Mouse (Mus musculus): ENCODE measurements around the gene Dlec1. TPM values are rescaled to one million over a fixed set of nuclear protein-coding genes. Genes with fewer than 3 reads are reported as not detected.

Gene Dlec1
- polyA plus RNA-seq (2012; rRNA removed) = 0.34 and 1.0 TPM in 2 replicates

DNA sequence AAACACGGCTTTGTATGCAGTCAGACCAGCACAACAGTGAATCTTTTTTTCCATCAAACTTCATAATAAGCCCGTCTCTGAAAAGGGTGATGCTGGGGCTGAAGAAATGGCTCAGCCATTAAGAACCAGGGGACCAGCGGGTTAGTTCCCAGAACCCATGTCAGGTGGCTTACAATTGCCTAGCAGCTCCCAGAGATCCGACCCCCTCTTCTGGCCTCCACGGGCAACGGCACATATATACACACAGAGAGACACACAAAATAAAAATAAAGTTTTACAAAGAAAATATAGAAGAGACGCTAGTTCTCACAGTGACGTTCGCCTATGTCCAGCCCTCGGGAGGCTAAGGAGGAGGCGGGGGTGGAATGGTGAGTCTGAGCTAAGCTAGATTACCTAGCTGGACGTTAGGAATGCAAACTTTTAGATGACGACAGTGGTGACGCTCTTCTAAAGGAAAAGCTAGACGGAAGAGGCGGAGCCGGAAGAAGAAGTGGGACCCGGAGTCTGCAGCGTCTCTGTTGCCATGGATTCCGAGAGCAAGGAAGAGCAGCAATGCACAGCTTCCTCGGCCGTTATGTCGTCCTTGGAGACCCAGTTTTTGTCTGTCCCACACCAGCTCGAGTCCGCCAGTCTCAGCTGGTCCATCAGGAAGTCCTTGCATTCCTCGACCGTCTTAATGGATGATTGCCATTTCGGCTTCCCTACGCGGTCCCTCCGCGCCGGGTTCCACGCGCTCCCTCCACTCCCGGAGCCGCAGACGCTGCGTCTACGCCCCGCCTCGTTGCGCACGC lies at the start of gene Dlec1:
Dlec1 (plus strand) TSS at position 487 of the 791 bp plus-strand sequence.

DNA sequence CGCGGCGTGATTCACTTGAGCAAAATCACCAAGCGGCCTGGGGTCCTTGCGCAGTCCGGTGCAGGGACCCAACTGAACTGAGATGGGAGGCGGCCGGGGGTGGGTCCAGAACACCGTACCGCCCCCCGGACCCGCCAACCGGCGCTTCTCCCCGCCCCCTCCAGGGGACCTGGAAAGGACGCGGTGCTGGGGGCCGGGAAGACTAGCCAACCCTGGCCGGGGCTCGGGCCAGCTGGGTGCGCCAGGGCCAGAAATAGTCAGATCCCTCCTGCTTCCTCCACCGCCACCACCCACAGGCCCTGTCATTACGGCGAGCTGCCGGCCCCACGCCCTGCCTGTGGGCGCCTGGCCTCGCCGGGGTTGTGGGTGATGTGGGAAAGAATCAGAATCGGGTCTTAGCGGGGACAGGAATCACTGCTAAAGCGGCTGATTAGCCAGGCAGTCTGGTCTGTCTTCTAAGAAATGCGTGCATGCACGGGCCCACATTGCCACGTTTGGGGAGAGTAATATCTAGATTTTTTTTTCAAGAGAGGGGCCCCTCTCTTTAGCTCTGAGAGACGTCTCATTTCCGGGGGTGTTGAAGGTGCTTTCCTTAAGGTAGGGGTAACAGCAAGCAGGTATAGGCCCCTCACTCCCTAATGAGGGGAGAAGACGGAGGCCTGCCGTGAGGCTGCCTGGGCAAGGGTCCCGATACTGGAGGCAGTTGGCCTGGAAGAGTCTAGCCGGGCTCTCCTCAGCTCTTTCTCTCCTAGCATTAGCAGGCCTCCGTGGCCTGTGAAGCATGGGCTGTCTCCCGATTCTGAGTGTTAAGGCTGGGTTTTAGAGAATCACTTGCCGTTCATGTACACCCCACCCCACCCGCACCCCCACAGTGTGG lies 8.6 kb upstream of the Dlec1 start, which contains the start of gene Plcd1:
Plcd1 (minus strand) TSS at position 84 of the 877 bp plus-strand sequence.

GRCm38 (mm10) chr9:119156278-119157201 lies 54.3 kb downstream of the Dlec1 start, which contains the start of gene Acaa1b:
Acaa1b (minus strand) TSS chr9:119157093.

DNA sequence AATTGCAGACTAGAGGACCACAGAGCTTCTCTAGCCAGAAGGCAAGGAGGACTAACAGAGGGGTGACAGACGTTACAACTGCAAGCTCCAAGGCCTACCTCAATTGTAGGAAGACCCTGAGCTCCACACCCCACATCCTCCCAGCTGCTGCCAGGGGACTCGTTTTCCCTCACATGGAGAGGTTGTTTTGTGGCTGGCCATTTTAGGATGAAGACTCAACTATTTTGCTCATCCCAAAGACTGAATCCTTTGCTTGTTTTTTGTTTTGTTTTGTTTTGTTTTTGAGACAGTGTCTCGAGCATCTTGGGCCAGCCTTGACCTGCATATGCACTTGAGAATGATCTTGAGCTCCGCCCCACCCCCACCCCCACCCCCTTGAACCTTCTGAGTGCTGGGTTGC lies 56.6 kb downstream of the Dlec1 start, which contains the start of gene Gm47289:
Gm47289 (plus strand) TSS at position 301 of the 400 bp plus-strand sequence.

Other genes with a start within 250 kb of the Dlec1 start
- gene Ctdspl, start 176.0 kb upstream of the Dlec1 start, polyA plus RNA-seq (2012; rRNA removed) = 36.6 and 38.2 TPM in 2 replicates
- 12.3 and 19.2 TPM in 2 replicates for gene Vill, start 49.7 kb upstream of the Dlec1 start, polyA plus RNA-seq (2012; rRNA removed)
- gene Plcd1, start 9.0 kb upstream of the Dlec1 start, polyA plus RNA-seq (2012; rRNA removed) = 53.1 and 67.2 TPM in 2 replicates
- gene Acaa1b, start 54.6 kb downstream of the Dlec1 start, polyA plus RNA-seq (2012; rRNA removed) = 4.8 and 13.7 TPM in 2 replicates
- not detected in 2 replicates for gene Gm47289, start 56.7 kb downstream of the Dlec1 start, polyA plus RNA-seq (2012; rRNA removed)
- gene Slc22a13, start 106.6 kb downstream of the Dlec1 start, polyA plus RNA-seq (2012; rRNA removed) = 0.13 TPM in 1 of 2 replicates, not detected in the other
- 14.6 and 14.7 TPM in 2 replicates for gene Oxsr1, start 219.9 kb downstream of the Dlec1 start, polyA plus RNA-seq (2012; rRNA removed)
- gene Acaa1a, start 237.2 kb downstream of the Dlec1 start, polyA plus RNA-seq (2012; rRNA removed) = 322 and 341 TPM in 2 replicates
- gene Myd88, start 238.9 kb downstream of the Dlec1 start, polyA plus RNA-seq (2012; rRNA removed) = 25.8 and 28.6 TPM in 2 replicates